Mouse (Mus musculus): ENCODE data around the gene Xrcc5. TPM values are rescaled to one million over a fixed set of nuclear protein-coding genes. Genes with fewer than 3 reads are reported as not detected.

Gene Xrcc5
- polyA plus RNA-seq, 1 experiment from 2014 or later = 49.1 TPM

GRCm38 (mm10) chr1:72373648-72374047, 66.4 kb downstream of the Xrcc5 start:
- Histone ChIP-seq H3K36me3 (replicated peaks) (peaks cover 25% of the 10 kb centered on the region), H3K4me1 (peaks cover 10% of the 10 kb centered on the region; the same call in 1 of the 2 replicates), H3K9me3 (no peaks in the 10 kb centered on the region), H3K27ac (no peak overlapping the region), H3K27me3 (ENCODE audit: poor library complexity, severe bottlenecking) (no peaks in the 10 kb centered on the region), H3K4me3 (no peak overlapping the region)
- no peak for DNase-seq (ENCODE audit: extremely low spot score, low spot score)
- WGBS = 46% methylated on average over 6 of the region's 6 CpGs

- peaks cover 10% of the 10 kb centered on the region; the same call in 1 of the 2 replicates for H3K4me1 ChIP-seq
- no peaks in the 10 kb centered on the region for H3K9me3 ChIP-seq
- 33% methylated on average over 4 of the region's 4 CpGs for WGBS
- H3K4me3 ChIP-seq = no peak overlapping the region
- H3K27me3 ChIP-seq (ENCODE audit: poor library complexity, severe bottlenecking) = no peaks in the 10 kb centered on the region
- no peak overlapping the region for H3K27ac ChIP-seq
- peaks cover 28% of the 10 kb centered on the region for H3K36me3 ChIP-seq (replicated peaks)
- DNase-seq (ENCODE audit: extremely low spot score, low spot score) = no peak
Observed at GRCm38 (mm10) chr1:72374049-72374448, 66.8 kb downstream of the Xrcc5 start.

GRCm38 (mm10) chr1:72378151-72378550, 70.9 kb downstream of the Xrcc5 start:
- DNase-seq (ENCODE audit: extremely low spot score, low spot score) = no peak
- Histone ChIP-seq H3K9me3 (no peaks in the 10 kb centered on the region), H3K27me3 (ENCODE audit: poor library complexity, severe bottlenecking) (no peaks in the 10 kb centered on the region), H3K4me1 (peaks cover 10% of the 10 kb centered on the region; the same call in 1 of the 2 replicates), H3K27ac (no peak overlapping the region), H3K4me3 (no peak overlapping the region), H3K36me3 (replicated peaks) (peaks cover 24% of the 10 kb centered on the region)
- WGBS = 98% methylated on average over 4 of the region's 4 CpGs

- no peak for DNase-seq (ENCODE audit: extremely low spot score, low spot score)
- Histone ChIP-seq H3K4me1 (no peaks in the 10 kb centered on the region), H3K27ac (no peak overlapping the region), H3K36me3 (replicated peaks) (peaks cover 35% of the 10 kb centered on the region), H3K9me3 (no peaks in the 10 kb centered on the region), H3K27me3 (ENCODE audit: poor library complexity, severe bottlenecking) (no peaks in the 10 kb centered on the region), H3K4me3 (no peak overlapping the region)
- WGBS = 95% methylated on average over 11 of the region's 11 CpGs
Observed at GRCm38 (mm10) chr1:72379752-72380353, 72.6 kb downstream of the Xrcc5 start.

- H3K36me3 ChIP-seq (replicated peaks) = peaks cover 39% of the 10 kb centered on the region
- H3K4me1 ChIP-seq = no peaks in the 10 kb centered on the region
- WGBS = 99% methylated on average over 3 of the region's 3 CpGs
- DNase-seq (ENCODE audit: extremely low spot score, low spot score) = no peak
- H3K27me3 ChIP-seq (ENCODE audit: poor library complexity, severe bottlenecking) = no peaks in the 10 kb centered on the region
- H3K27ac ChIP-seq = no peak overlapping the region
- H3K4me3 ChIP-seq = no peak overlapping the region
- no peaks in the 10 kb centered on the region for H3K9me3 ChIP-seq
Observed at GRCm38 (mm10) chr1:72380544-72380943, 73.3 kb downstream of the Xrcc5 start.

GRCm38 (mm10) chr1:72383056-72383455, 75.8 kb downstream of the Xrcc5 start:
- Histone ChIP-seq H3K9me3 (no peaks in the 10 kb centered on the region), H3K27ac (no peak overlapping the region), H3K27me3 (ENCODE audit: poor library complexity, severe bottlenecking) (no peaks in the 10 kb centered on the region), H3K4me1 (no peaks in the 10 kb centered on the region), H3K4me3 (no peak overlapping the region), H3K36me3 (replicated peaks) (peaks cover 44% of the 10 kb centered on the region)
- 95% methylated on average over 7 of the region's 7 CpGs for WGBS
- DNase-seq (ENCODE audit: extremely low spot score, low spot score) = no peak

GRCm38 (mm10) chr1:72383651-72384050, 76.4 kb downstream of the Xrcc5 start:
- no peak overlapping the region for H3K27ac ChIP-seq
- H3K9me3 ChIP-seq = no peaks in the 10 kb centered on the region
- peaks cover 42% of the 10 kb centered on the region for H3K36me3 ChIP-seq (replicated peaks)
- DNase-seq (ENCODE audit: extremely low spot score, low spot score) = no peak
- whole genome bisulfite sequencing = 84% methylated on average over 5 of the region's 5 CpGs
- no peaks in the 10 kb centered on the region for H3K27me3 ChIP-seq (ENCODE audit: poor library complexity, severe bottlenecking)
- H3K4me3 ChIP-seq = no peak overlapping the region
- H3K4me1 ChIP-seq = no peaks in the 10 kb centered on the region

GRCm38 (mm10) chr1:72390420-72390819, 83.2 kb downstream of the Xrcc5 start:
- H3K4me3 ChIP-seq = no peak overlapping the region
- no peaks in the 10 kb centered on the region for H3K9me3 ChIP-seq
- DNase-seq (ENCODE audit: extremely low spot score, low spot score) = no peak
- H3K27me3 ChIP-seq (ENCODE audit: poor library complexity, severe bottlenecking) = no peaks in the 10 kb centered on the region
- WGBS = 87% methylated on average over 4 of the region's 4 CpGs
- H3K36me3 ChIP-seq (replicated peaks) = peaks cover 24% of the 10 kb centered on the region
- H3K4me1 ChIP-seq = no peaks in the 10 kb centered on the region; the same call in 1 of the 2 replicates
- no peak overlapping the region for H3K27ac ChIP-seq

GRCm38 (mm10) chr1:72399720-72400401, 92.6 kb downstream of the Xrcc5 start:
- H3K4me1 ChIP-seq = 0 out of 2 replicates have a peak, but pooled peaks cover 6% of the 10 kb centered on the region
- H3K36me3 ChIP-seq (replicated peaks) = peaks cover 28% of the 10 kb centered on the region
- no peaks in the 10 kb centered on the region for H3K27me3 ChIP-seq (ENCODE audit: poor library complexity, severe bottlenecking)
- WGBS = 93% methylated on average over 8 of the region's 8 CpGs
- no peak overlapping the region for H3K4me3 ChIP-seq
- no peak for DNase-seq (ENCODE audit: extremely low spot score, low spot score)
- no peak overlapping the region for H3K27ac ChIP-seq
- H3K9me3 ChIP-seq = no peaks in the 10 kb centered on the region

GRCm38 (mm10) chr1:72400616-72401015, 93.4 kb downstream of the Xrcc5 start:
- H3K27me3 ChIP-seq (ENCODE audit: poor library complexity, severe bottlenecking) = no peaks in the 10 kb centered on the region
- 0 out of 2 replicates have a peak, but pooled peaks cover 6% of the 10 kb centered on the region for H3K4me1 ChIP-seq
- no peaks in the 10 kb centered on the region for H3K9me3 ChIP-seq
- H3K4me3 ChIP-seq = no peak overlapping the region
- 86% methylated on average over 9 of the region's 9 CpGs for whole genome bisulfite sequencing
- H3K36me3 ChIP-seq (replicated peaks) = peaks cover 21% of the 10 kb centered on the region
- no peak for DNase-seq (ENCODE audit: extremely low spot score, low spot score)
- no peak overlapping the region for H3K27ac ChIP-seq

GRCm38 (mm10) chr1:72401331-72402069, 94.3 kb downstream of the Xrcc5 start:
- WGBS = 84% methylated on average over 8 of the region's 8 CpGs
- no peaks in the 10 kb centered on the region for H3K27me3 ChIP-seq (ENCODE audit: poor library complexity, severe bottlenecking)
- no peak overlapping the region for H3K4me3 ChIP-seq
- 0 out of 2 replicates have a peak, but pooled peaks cover 6% of the 10 kb centered on the region for H3K4me1 ChIP-seq
- peaks cover 12% of the 10 kb centered on the region for H3K36me3 ChIP-seq (replicated peaks)
- H3K27ac ChIP-seq = no peak overlapping the region
- DNase-seq (ENCODE audit: extremely low spot score, low spot score) = no peak
- no peaks in the 10 kb centered on the region for H3K9me3 ChIP-seq

- H3K4me3 ChIP-seq = no peak overlapping the region
- H3K27ac ChIP-seq = no peak overlapping the region
- H3K9me3 ChIP-seq = no peaks in the 10 kb centered on the region
- no peak for DNase-seq (ENCODE audit: extremely low spot score, low spot score)
- no peaks in the 10 kb centered on the region for H3K36me3 ChIP-seq (replicated peaks)
- H3K4me1 ChIP-seq = 0 out of 2 replicates have a peak, but pooled peaks cover 3% of the 10 kb centered on the region
- H3K27me3 ChIP-seq (ENCODE audit: poor library complexity, severe bottlenecking) = no peaks in the 10 kb centered on the region
- WGBS = 87% methylated on average over 14 of the region's 14 CpGs
Observed at GRCm38 (mm10) chr1:72406505-72407079, 99.4 kb downstream of the Xrcc5 start.
